Mouse (Mus musculus): ENCODE measurements at regions not wholly inside any gene's neighbourhood (a gene's known extent, or its start where the extent isn't known, plus 50 kb on each side); places are given as distances from the start of the nearest gene placed in this dataset.

GRCm38 (mm10) chr1:89207306-89207705 is 137.1 kb downstream of the Sh3bp4 start:
- no peak for DNase-seq

DNA sequence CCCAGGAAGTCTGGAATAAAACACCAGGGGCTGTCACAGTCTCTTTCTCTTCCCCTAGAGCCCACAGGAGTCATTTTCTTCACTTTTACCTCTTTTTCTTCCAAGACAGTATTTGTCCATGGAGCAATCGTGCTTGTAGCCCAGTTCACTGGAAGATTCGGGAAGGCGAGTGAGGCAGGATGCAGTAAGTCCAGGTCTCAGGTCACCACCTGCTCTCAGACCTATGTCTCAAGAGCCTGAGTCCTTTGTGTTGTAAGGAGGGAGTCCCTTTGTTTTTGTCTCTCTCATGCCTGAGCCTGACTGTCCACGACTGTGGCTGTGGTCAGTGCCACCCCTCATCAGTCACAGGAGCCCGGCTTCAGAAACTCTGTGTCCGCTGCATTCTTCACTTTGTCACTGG is 140.9 kb downstream of the Sh3bp4 start:
- DNase-seq = no peak

DNA sequence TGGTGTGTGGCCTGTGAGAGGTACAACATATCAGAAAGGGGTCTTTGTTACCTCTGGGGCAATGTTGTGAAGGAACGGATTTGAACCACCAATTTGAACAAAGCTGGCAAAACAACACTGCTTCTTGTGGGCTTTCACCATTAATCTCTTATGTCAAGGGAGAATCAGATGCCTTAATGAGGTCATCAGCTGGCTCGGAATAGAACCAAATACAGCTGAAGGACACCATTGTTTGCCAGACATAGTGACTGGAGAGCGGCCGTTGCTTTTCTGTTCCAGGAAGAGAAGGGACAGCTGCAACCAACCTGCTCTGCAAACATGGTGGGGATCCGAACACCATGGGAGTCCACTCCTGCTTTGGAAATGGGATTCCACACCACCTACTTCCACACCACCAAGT is 158.2 kb downstream of the Sh3bp4 start:
- no peak for DNase-seq

- no peak for DNase-seq
These were observed 161.5 kb downstream of the Sh3bp4 start for GRCm38 (mm10) chr1:89231756-89232155.

GRCm38 (mm10) chr1:89232391-89232790 is 162.2 kb downstream of the Sh3bp4 start:
- DNase-seq = no peak

DNA sequence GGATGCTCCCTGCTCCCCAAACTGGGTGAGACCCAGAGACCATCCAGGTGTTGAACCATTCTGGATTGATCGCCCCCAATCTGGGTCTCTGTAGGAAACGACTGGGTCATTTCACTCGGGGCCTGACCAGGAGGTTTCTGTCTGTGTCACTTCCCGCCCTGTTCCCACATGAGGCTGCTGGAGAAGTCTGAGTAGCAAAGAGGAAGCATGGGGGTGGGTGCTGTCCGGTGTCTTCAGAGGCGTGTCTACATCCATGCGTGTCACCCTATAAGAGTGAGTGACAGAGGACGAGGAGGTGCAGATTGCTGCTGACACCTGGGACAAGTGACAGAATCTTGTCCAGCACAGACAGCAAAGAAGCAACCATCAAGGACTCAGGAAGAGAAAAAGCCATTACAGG is 164.7 kb downstream of the Sh3bp4 start:
- no peak for DNase-seq

- DNase-seq = peak; percentile 79 to 87
These were observed 165.1 kb downstream of the Sh3bp4 start for GRCm38 (mm10) chr1:89235296-89235695.

DNA sequence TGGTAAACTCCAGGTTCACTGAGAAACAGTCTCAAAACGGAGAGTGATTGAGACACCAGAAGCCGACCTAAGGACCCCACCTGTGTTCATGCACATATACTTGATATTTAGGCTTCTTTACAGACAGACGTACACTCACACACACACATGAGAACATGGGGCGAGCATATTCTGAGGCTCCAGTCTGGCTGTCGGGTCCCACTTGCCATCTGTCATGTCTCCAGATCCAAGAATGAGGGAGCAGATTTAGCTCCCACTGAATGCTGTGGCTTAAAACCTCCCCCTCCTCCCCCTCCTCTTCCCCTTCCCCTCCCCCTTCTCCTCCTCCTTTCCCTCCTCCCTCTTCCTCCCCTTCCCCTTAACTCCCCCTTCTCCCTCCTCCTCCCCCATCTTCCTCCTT is 167.5 kb downstream of the Sh3bp4 start:
- no peak for DNase-seq

DNA sequence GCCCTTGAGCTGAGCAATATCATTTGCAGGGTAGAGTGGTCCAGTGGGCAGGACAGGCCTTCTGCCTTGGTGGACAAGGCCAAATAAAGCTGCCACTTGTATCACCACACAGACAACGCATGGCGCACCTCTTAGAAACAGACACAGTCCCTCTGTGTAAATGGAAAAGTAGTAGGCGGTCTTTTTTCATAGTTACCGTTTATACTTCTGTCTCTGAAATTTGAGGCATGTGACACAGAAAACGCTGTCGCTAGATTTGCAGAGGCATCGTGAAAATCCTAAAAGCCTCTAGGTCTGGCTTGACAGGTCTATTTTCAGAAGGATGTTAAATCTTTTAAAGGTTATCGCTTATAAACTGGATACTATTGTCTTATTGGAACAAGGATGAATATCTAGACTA is 174.4 kb downstream of the Sh3bp4 start:
- DNase-seq = no peak

DNA sequence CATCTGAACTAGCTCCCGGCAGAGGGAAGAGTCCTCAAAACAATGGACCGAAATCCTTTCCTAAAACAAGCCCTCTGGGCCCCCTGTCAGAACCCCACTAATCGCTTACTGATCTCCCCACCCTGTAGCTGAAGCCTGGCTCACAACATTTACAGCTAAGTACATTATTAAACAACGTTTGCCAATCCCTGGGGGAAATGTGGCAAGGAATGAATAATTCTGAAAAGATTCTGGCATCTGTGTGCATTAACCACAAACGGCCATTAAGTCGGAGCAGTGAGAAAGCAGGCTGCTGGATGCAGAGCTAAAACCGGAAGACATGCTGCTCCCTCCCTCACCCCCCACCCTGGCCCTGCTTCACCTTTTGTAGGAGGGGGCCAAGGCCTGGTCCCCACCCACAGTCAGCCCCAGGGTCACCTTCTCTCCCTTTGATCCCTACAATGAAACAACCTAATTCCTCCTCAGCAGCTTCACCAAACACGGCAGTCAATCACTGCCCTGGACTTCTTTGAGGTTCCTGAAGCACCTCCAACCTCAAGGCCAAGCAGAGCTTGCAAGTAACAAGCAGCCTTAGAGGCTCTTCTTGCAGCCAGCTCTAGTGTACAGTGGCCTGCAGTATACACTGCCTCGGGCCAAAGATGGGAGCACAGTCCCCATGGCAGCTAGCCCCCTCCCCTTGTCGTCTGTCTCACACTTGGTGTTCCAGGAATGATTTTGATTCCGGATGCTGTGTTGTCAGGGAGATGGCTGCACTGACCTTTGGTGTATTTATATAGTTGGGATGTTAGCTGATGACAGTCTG is 175.2 kb downstream of the Sh3bp4 start:
- no peak for DNase-seq

DNA sequence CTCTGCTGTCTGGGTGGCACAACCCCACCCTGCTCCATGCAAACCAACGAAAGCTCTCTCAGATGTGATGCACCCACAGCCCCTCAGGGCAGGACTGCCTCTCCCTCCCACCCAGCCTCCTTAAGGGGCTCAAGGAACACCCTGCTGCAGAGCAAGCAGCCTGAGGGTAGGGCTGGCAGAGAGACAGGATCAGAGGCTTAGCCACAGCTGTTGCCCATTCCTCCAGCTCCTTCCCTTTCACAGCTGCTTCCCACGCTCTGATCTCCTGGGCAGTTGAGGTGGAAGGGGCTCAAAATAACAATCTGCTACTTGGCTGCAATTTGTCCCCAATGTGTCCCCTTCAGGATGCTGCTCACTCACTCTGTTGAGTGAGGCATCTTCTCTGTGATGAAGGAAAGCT is 181.5 kb downstream of the Sh3bp4 start:
- DNase-seq = no peak

- no peak for DNase-seq
These were observed 182.3 kb downstream of the Sh3bp4 start for GRCm38 (mm10) chr1:89252528-89252927.

GRCm38 (mm10) chr1:89257945-89258344 is 187.7 kb downstream of the Sh3bp4 start:
- no peak for DNase-seq

GRCm38 (mm10) chr1:89265771-89266170 is 188.8 kb upstream of the Agap1 start:
- DNase-seq = no peak

- DNase-seq = peak in 1 of 2 experiments; percentile 39
These were observed 185.8 kb upstream of the Agap1 start for GRCm38 (mm10) chr1:89268806-89269205.

GRCm38 (mm10) chr1:89271743-89272142 is 182.9 kb upstream of the Agap1 start:
- peak in 1 of 2 experiments; percentile 1 for DNase-seq

DNA sequence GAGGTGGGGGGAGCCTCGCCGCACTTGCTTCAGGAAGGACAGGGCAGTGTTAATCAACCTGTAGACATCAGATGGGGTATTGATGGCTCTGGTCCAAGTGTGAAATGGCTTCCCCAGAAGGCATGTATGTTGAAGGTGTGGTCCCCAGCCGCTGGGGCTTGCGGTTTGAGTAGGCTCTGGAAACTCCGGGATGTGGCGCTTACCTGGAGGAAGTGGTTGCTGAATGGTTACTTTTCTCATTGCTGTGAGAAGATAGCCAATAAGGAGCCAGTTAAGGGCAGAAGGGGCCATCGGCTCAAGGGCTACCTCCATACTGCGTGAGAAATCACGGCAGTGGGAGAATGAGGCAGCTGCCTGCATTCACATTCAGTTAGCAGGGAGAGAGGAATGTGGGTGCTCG is 181.6 kb upstream of the Agap1 start:
- DNase-seq = peak in 1 of 2 experiments; percentile 1

DNA sequence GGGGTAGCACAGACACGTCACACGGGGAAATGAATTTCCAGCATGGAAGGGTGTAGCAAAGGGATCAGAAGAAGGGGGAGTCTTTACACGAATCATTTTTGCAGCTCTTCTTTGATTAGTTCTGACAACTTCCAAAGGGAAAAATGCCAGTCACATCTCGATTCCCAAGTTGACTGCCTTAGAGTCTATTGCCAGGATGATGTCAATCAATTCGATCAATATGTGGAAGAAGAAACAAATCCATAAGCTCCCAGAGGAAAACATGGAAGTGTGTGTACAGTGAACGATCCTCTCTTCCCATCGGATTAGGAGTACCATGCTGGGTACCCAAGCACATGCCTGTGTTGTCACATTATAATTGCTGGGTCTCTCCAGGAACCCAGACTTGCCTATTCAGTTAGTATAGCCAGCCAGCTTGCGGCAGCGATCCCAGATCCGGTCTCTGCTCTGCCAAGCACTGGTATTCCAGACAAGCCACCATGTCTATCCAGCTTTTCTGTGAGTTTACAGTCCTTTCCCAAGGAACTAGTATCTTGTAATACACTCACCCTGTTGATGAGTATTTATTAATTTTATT is 180.7 kb upstream of the Agap1 start:
- no peak for DNase-seq

DNA sequence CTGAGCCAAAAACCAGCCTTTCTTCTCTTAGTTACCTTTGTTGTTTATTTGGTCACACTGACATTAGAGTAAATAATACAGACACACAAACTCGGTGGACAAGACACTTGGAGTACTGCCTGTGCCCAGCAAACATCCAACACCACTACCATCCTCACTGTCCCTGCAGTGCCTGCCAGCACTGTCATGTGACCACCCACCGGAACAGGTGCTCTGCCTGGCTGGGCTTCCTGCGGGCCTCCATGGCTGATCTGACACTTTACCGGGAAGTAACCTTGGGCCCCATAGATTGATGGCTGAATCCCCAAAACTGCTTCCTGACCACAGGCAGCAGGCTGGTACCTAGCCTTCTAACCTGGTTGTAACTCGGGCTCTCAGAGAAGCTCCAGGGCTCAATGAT is 175.2 kb upstream of the Agap1 start:
- no peak for DNase-seq

DNA sequence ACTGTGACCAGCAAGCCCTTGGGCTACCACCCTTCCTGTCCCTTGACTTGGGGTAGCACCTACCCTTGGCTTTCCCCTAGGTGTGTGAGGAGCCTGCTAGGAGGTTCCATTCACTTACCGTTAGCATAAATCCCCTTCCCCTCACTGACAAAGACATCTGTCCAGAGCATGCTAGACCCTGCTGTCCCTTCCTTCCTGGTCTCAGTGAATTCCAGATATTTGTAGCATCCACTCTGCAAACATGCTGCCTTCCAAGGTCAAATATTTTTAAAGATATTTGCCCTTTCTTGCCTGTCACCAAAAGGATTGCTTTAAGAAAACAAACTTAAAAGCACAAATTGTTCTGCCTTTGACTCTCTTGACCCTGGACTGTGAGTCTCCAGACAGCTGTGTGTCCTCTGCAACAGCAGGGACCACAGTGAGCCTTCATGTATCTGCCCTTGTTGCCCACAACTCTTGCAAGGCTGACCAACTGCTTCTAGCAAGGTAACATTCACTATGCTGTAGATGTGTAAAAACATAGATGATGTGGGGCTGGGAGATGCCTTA is 173.4 kb upstream of the Agap1 start:
- DNase-seq = no peak

DNA sequence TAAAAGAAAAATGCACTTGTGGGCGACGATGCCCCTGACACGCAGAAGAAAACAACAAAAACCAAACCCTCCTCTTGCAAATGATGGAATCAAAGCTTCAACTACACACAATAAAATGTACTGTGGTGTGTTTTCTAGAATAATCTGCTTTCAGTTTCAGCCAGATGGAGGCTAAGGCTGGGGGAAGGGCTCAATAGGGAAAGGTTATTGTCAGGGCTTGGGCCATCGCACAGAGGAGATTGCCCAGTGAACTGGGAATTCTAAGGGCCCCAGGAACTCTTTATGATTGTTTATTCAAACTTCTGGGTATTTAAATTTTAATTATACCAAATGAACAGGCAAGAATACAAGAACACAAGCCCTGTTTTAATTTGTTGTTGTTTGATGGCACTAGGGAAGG is 169.6 kb upstream of the Agap1 start:
- no peak for DNase-seq

DNA sequence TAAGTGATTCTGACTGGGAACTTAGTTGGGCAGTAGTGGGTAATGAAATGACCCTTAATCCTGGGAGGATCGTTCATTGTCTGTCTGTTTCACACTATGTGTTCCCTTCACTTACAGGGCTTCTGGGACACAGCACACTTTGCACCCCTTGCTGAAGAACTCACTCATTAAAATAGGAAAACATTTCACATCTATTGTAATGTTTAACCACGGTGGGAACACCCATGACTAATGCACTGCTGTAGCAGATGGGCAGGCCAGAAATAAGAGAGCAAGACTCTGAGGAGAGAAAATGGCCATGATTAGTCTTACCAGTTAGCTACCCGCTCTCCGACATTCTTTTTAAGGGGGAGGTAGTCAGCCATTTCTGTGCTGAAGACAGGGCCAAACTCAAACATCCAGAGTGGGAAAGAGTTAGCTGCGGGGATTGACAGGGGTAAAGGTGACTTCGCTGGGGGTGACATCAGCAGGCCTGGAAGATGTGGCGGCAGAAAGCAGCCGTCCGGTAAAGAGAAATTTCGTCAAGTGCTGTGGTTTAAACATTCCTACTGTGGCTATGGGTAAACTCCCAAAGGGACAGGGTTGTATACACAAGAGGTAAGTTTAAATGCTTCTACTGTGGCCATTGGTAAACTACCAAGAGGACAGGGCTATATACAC is 167.3 kb upstream of the Agap1 start:
- DNase-seq = peak; percentile 35 to 71

DNA sequence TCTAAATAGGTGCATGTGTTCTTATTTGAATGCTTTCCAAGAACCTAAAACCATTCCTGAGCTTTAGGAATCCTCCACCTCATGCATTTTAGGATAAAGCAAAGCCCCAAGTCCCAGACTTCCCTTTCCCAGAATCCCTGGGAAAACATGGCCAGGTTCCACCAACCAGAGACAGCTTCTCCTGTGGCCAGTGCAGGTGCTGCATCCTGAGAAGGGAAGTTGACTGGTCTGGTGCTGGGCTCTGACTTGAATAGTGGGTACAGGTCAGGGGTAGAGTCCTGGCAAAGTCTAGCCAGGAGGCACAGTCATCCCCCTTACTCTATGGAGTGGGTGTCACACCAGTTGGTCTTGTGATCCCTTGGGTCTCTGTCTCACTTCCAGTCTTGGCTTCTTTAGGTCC is 166.6 kb upstream of the Agap1 start:
- peak in 1 of 2 experiments; percentile 16 for DNase-seq

GRCm38 (mm10) chr1:89288921-89289320 is 165.7 kb upstream of the Agap1 start:
- peak; percentile 0 to 11 for DNase-seq
